Mouse (Mus musculus): ENCODE data around the gene Macrod2. TPM values are rescaled to one million over a fixed set of nuclear protein-coding genes. Genes with fewer than 3 reads are reported as not detected.

The Macrod2 gene
- total and polyA plus RNA-seq, 2 experiments from 2014 or later = 37.3 to 67.2 TPM

- ATAC-seq (ENCODE audit: low FRiP score) (no peak), DNase-seq (ENCODE audit: low spot score) (no peak)
- H3K27ac ChIP-seq (ENCODE audit: low read depth, low read length) = no peak overlapping the region
- no peaks in the 10 kb centered on the region for H3K9me3 ChIP-seq (ENCODE audit: low read length)
- no peaks in the 10 kb centered on the region for H3K36me3 ChIP-seq (ENCODE audit: insufficient read depth, low read length)
- 84% methylated on average over 2 of the region's 2 CpGs for WGBS
- no peak overlapping the region for H3K4me2 ChIP-seq (ENCODE audit: low read depth, low read length, poor library complexity, severe bottlenecking)
- no peaks in the 10 kb centered on the region for H3K4me1 ChIP-seq (ENCODE audit: insufficient read depth, low read length)
- H3K4me3 ChIP-seq (ENCODE audit: low read depth, low read length) = no peak overlapping the region
- no peaks in the 10 kb centered on the region for H3K27me3 ChIP-seq (ENCODE audit: insufficient read depth, low read length)
- H3K9ac ChIP-seq (replicated peaks; ENCODE audit: low read length, poor library complexity, severe bottlenecking) = no peak overlapping the region
- TF ChIP-seq CTCF (IDR thresholded peaks at IDR 0.05) = no peak
These were observed 575.1 kb downstream of the Macrod2 start for GRCm38 (mm10) chr2:140970181-140970580.

GRCm38 (mm10) chr2:140971845-140972244, 576.7 kb downstream of the Macrod2 start:
- no peaks in the 10 kb centered on the region for H3K27me3 ChIP-seq (ENCODE audit: insufficient read depth, low read length)
- no peak overlapping the region for H3K4me3 ChIP-seq (ENCODE audit: low read depth, low read length)
- no peak overlapping the region for H3K4me2 ChIP-seq (ENCODE audit: low read depth, low read length, poor library complexity, severe bottlenecking)
- H3K36me3 ChIP-seq (ENCODE audit: insufficient read depth, low read length) = no peaks in the 10 kb centered on the region
- no peak for ATAC-seq (ENCODE audit: low FRiP score)
- TF ChIP-seq CTCF (IDR thresholded peaks at IDR 0.05) = no peak
- H3K4me1 ChIP-seq (ENCODE audit: insufficient read depth, low read length) = no peaks in the 10 kb centered on the region
- 74% methylated on average over 5 of the region's 5 CpGs for WGBS
- H3K27ac ChIP-seq (ENCODE audit: low read depth, low read length) = no peak overlapping the region
- no peak overlapping the region for H3K9ac ChIP-seq (replicated peaks; ENCODE audit: low read length, poor library complexity, severe bottlenecking)
- peak; percentile 5 for DNase-seq (ENCODE audit: low spot score)
- no peaks in the 10 kb centered on the region for H3K9me3 ChIP-seq (ENCODE audit: low read length)

- no peak for DNase-seq (ENCODE audit: low spot score)
- no peaks in the 10 kb centered on the region for H3K36me3 ChIP-seq (ENCODE audit: insufficient read depth, low read length)
- WGBS = 93% methylated on average over 3 of the region's 3 CpGs
- H3K27me3 ChIP-seq (ENCODE audit: insufficient read depth, low read length) = no peaks in the 10 kb centered on the region
- no peak overlapping the region for H3K4me2 ChIP-seq (ENCODE audit: low read depth, low read length, poor library complexity, severe bottlenecking)
- H3K27ac ChIP-seq (ENCODE audit: low read depth, low read length) = no peak overlapping the region
- no peak overlapping the region for H3K9ac ChIP-seq (replicated peaks; ENCODE audit: low read length, poor library complexity, severe bottlenecking)
- no peaks in the 10 kb centered on the region for H3K4me1 ChIP-seq (ENCODE audit: insufficient read depth, low read length)
- ATAC-seq (ENCODE audit: low FRiP score) = no peak
- H3K9me3 ChIP-seq (ENCODE audit: low read length) = no peaks in the 10 kb centered on the region
- H3K4me3 ChIP-seq (ENCODE audit: low read depth, low read length) = no peak overlapping the region
- no peak for TF ChIP-seq CTCF (IDR thresholded peaks at IDR 0.05)
These were observed 590.7 kb downstream of the Macrod2 start for GRCm38 (mm10) chr2:140985670-140986372.

GRCm38 (mm10) chr2:141003846-141004245, 608.7 kb downstream of the Macrod2 start:
- Histone ChIP-seq H3K27ac (ENCODE audit: low read depth, low read length) (no peak overlapping the region), H3K36me3 (ENCODE audit: insufficient read depth, low read length) (no peaks in the 10 kb centered on the region), H3K9me3 (ENCODE audit: low read length) (no peaks in the 10 kb centered on the region), H3K9ac (replicated peaks; ENCODE audit: low read length, poor library complexity, severe bottlenecking) (no peak overlapping the region), H3K4me1 (ENCODE audit: insufficient read depth, low read length) (no peaks in the 10 kb centered on the region), H3K4me3 (ENCODE audit: low read depth, low read length) (no peak overlapping the region), H3K27me3 (ENCODE audit: insufficient read depth, low read length) (no peaks in the 10 kb centered on the region), H3K4me2 (ENCODE audit: low read depth, low read length, poor library complexity, severe bottlenecking) (no peak overlapping the region)
- ATAC-seq (ENCODE audit: low FRiP score) = no peak
- DNase-seq (ENCODE audit: low spot score) = no peak
- TF ChIP-seq CTCF (IDR thresholded peaks at IDR 0.05) = no peak
- 48% methylated on average over 5 of the region's 5 CpGs for WGBS

GRCm38 (mm10) chr2:141004326-141004725, 609.2 kb downstream of the Macrod2 start:
- H3K4me2 ChIP-seq (ENCODE audit: low read depth, low read length, poor library complexity, severe bottlenecking) = no peak overlapping the region
- H3K4me1 ChIP-seq (ENCODE audit: insufficient read depth, low read length) = no peaks in the 10 kb centered on the region
- DNase-seq (ENCODE audit: low spot score) = no peak
- no peaks in the 10 kb centered on the region for H3K9me3 ChIP-seq (ENCODE audit: low read length)
- ATAC-seq (ENCODE audit: low FRiP score) = no peak
- H3K36me3 ChIP-seq (ENCODE audit: insufficient read depth, low read length) = no peaks in the 10 kb centered on the region
- no peak overlapping the region for H3K27ac ChIP-seq (ENCODE audit: low read depth, low read length)
- TF ChIP-seq CTCF (IDR thresholded peaks at IDR 0.05) = no peak
- H3K4me3 ChIP-seq (ENCODE audit: low read depth, low read length) = no peak overlapping the region
- H3K27me3 ChIP-seq (ENCODE audit: insufficient read depth, low read length) = no peaks in the 10 kb centered on the region
- no peak overlapping the region for H3K9ac ChIP-seq (replicated peaks; ENCODE audit: low read length, poor library complexity, severe bottlenecking)
- 71% methylated on average over 3 of the region's 3 CpGs for WGBS

GRCm38 (mm10) chr2:141005616-141006015, 610.5 kb downstream of the Macrod2 start:
- no peak for ATAC-seq (ENCODE audit: low FRiP score)
- Histone ChIP-seq H3K4me2 (ENCODE audit: low read depth, low read length, poor library complexity, severe bottlenecking) (no peak overlapping the region), H3K27ac (ENCODE audit: low read depth, low read length) (no peak overlapping the region), H3K4me3 (ENCODE audit: low read depth, low read length) (no peak overlapping the region), H3K4me1 (ENCODE audit: insufficient read depth, low read length) (no peaks in the 10 kb centered on the region), H3K27me3 (ENCODE audit: insufficient read depth, low read length) (no peaks in the 10 kb centered on the region), H3K36me3 (ENCODE audit: insufficient read depth, low read length) (no peaks in the 10 kb centered on the region), H3K9ac (replicated peaks; ENCODE audit: low read length, poor library complexity, severe bottlenecking) (no peak overlapping the region), H3K9me3 (ENCODE audit: low read length) (no peaks in the 10 kb centered on the region)
- no peak for DNase-seq (ENCODE audit: low spot score)
- WGBS = 83% methylated on average over 6 of the region's 6 CpGs
- TF ChIP-seq CTCF (IDR thresholded peaks at IDR 0.05) = no peak

Data from midbrain, postnatal 0 days (tissue).